Comparison of ENCODE assay signal across 16 mouse cellular contexts in the genomic region with DNA sequence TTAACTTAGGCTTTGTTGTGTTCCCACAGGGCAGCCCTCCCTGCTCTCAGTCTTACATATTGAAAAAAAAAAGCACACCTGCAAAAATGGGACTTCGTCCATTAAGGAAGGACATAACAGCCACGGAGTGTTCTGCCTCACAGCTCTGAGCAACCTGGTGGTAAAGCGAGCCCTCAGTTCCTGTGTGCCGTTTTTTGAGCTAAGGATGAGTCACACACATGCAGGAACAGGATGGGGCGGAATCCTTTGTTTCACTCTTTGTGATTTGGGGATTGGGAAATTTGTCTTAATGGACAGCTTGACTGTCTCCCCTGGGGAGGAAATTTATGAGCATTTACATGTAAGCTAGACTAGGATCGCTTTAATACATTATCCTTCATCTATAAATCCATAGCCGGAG.
DNase-seq lines count a peak whose midpoint lies in the region; ATAC-seq and TF ChIP-seq lines count a peak whose summit lies in the region.
"Had no signal": no experiment of that assay in that cellular context is flagged by ENCODE, and none has a peak within 500 bp of the region (broad histone marks: within the 10 kb centered on the region; RNA-seq: fewer than 3 reads in every experiment).

No protein-coding gene starts in this region.

- no peak overlapping the region for H3K4me2 ChIP-seq in midbrain, embryonic 11.5 days
- no peak overlapping the region for H3K4me2 ChIP-seq in embryonic facial prominence, embryonic 14.5 days (ENCODE audit: low read depth, low read length)
- peak overlapping the region; percentile 41 for H3K4me2 ChIP-seq in myocyte (ENCODE audit: low read depth)
- no peak overlapping the region for H3K4me2 ChIP-seq in heart, embryonic 11.5 days
- H3K4me2 ChIP-seq: embryonic facial prominence, embryonic 15.5 days; liver, embryonic 13.5 days had no signal

- TF ChIP-seq POLR2A in myocyte (IDR thresholded peaks at IDR 0.05; ENCODE audit: insufficient read length, low read depth): no peak

- H3K27ac ChIP-seq in midbrain, embryonic 11.5 days (ENCODE audit: low read depth, low read length): no peak overlapping the region
- H3K27ac ChIP-seq in midbrain, embryonic 10.5 days (replicated peaks): no peak overlapping the region; the same call in 1 of the 2 replicates
- H3K27ac ChIP-seq in embryonic facial prominence, embryonic 14.5 days (replicated peaks; ENCODE audit: low read depth, low read length): peak overlapping the region; percentile 28; the same call in 1 of the 2 replicates
- no peak overlapping the region for H3K27ac ChIP-seq in heart, embryonic 11.5 days (ENCODE audit: low read depth, low read length)
- H3K27ac ChIP-seq: embryonic facial prominence, embryonic 15.5 days; heart, adult 2 months; liver, embryonic 13.5 days had no signal

- no peak for ATAC-seq in midbrain, embryonic 11.5 days (ENCODE audit: low FRiP score)
- peak; percentile 79 for ATAC-seq in embryonic facial prominence, embryonic 14.5 days (ENCODE audit: low read depth)
- ATAC-seq in heart, embryonic 11.5 days (replicated peaks; ENCODE audit: insufficient number of reproducible peaks, low FRiP score, low TSS enrichment): no peak
- ATAC-seq: forebrain, postnatal 0 days; midbrain, embryonic 16.5 days had no signal

- H3ac ChIP-seq in myocyte (ENCODE audit: control insufficient read depth, insufficient read length): no peak overlapping the region

- H3K36me3 ChIP-seq in midbrain, embryonic 11.5 days (ENCODE audit: control insufficient read depth, insufficient read depth, low read length): no peaks in the 10 kb centered on the region
- no peaks in the 10 kb centered on the region for H3K36me3 ChIP-seq in midbrain, embryonic 10.5 days
- no peaks in the 10 kb centered on the region for H3K36me3 ChIP-seq in embryonic facial prominence, embryonic 14.5 days (ENCODE audit: control insufficient read depth, insufficient read depth, low read length)
- H3K36me3 ChIP-seq in myocyte (ENCODE audit: control insufficient read depth, insufficient read depth): no peaks in the 10 kb centered on the region
- no peaks in the 10 kb centered on the region for H3K36me3 ChIP-seq in heart, embryonic 11.5 days (ENCODE audit: control insufficient read depth, insufficient read depth, low read length)
- H3K36me3 ChIP-seq: embryonic facial prominence, embryonic 15.5 days; liver, embryonic 13.5 days had no signal

- WGBS in midbrain, embryonic 11.5 days: 75% methylated on average over 7 of the region's 7 CpGs
- 74% methylated on average over 7 of the region's 7 CpGs for WGBS in midbrain, embryonic 10.5 days
- WGBS in embryonic facial prominence, embryonic 14.5 days: 47% methylated on average over 7 of the region's 7 CpGs
- 60% methylated on average over 7 of the region's 7 CpGs for WGBS in heart, embryonic 11.5 days (ENCODE audit: insufficient replicate concordance)

- H3K9me3 ChIP-seq in midbrain, embryonic 11.5 days (ENCODE audit: control insufficient read depth, low read length): no peaks in the 10 kb centered on the region
- H3K9me3 ChIP-seq in midbrain, embryonic 10.5 days (replicated peaks): no peaks in the 10 kb centered on the region
- H3K9me3 ChIP-seq in embryonic facial prominence, embryonic 14.5 days (ENCODE audit: control insufficient read depth, low read length): no peaks in the 10 kb centered on the region
- no peaks in the 10 kb centered on the region for H3K9me3 ChIP-seq in heart, embryonic 11.5 days (replicated peaks; ENCODE audit: control insufficient read depth, low read length)
- H3K9me3 ChIP-seq: embryonic facial prominence, embryonic 15.5 days; liver, embryonic 13.5 days had no signal

- no peaks in the 10 kb centered on the region for H3K27me3 ChIP-seq in midbrain, embryonic 11.5 days (ENCODE audit: control insufficient read depth, insufficient read depth, low read length)
- no peaks in the 10 kb centered on the region for H3K27me3 ChIP-seq in midbrain, embryonic 10.5 days (ENCODE audit: low read depth, poor library complexity, severe bottlenecking)
- H3K27me3 ChIP-seq in embryonic facial prominence, embryonic 14.5 days (replicated peaks; ENCODE audit: control insufficient read depth, insufficient read depth, low read length): no peaks in the 10 kb centered on the region
- H3K27me3 ChIP-seq in myocyte (ENCODE audit: control insufficient read depth, insufficient read depth, insufficient read length): no peaks in the 10 kb centered on the region
- H3K27me3 ChIP-seq in heart, embryonic 11.5 days (ENCODE audit: control insufficient read depth, insufficient read depth, low read length): no peaks in the 10 kb centered on the region
- H3K27me3 ChIP-seq: embryonic facial prominence, embryonic 15.5 days; liver, embryonic 13.5 days had no signal

- no peak overlapping the region for H3K9ac ChIP-seq in midbrain, embryonic 11.5 days (ENCODE audit: low read length)
- no peak overlapping the region for H3K9ac ChIP-seq in embryonic facial prominence, embryonic 14.5 days (ENCODE audit: low read depth, low read length)
- H3K9ac ChIP-seq in heart, embryonic 11.5 days (ENCODE audit: low read depth, low read length): no peak overlapping the region
- H3K9ac ChIP-seq: embryonic facial prominence, embryonic 15.5 days; forebrain, postnatal 0 days; liver, embryonic 13.5 days had no signal

- DNase-seq in midbrain, embryonic 11.5 days (ENCODE audit: low spot score, missing footprints): peak; percentile 67
- no peak for DNase-seq in midbrain, embryonic 10.5 days (ENCODE audit: low spot score)
- DNase-seq in MN1 (ENCODE audit: low spot score): peak; percentile 73
- DNase-seq in embryonic facial prominence, embryonic 14.5 days (ENCODE audit: low spot score): peak; percentile 82
- no peak for DNase-seq in embryo, embryonic 11 days
- DNase-seq: cerebellum, postnatal 10 days; forebrain, postnatal 0 days; heart, adult 2 months; kidney, postnatal 14 days; layer of hippocampus, postnatal 36 days; liver, embryonic 13.5 days; lung, postnatal 14 days had no signal

- no peak overlapping the region for H3K4me3 ChIP-seq in midbrain, embryonic 11.5 days (ENCODE audit: low read depth, low read length)
- H3K4me3 ChIP-seq in midbrain, embryonic 10.5 days: no peak overlapping the region
- H3K4me3 ChIP-seq in embryonic facial prominence, embryonic 14.5 days (ENCODE audit: low read depth, low read length): no peak overlapping the region
- no peak overlapping the region for H3K4me3 ChIP-seq in myocyte
- H3K4me3 ChIP-seq in heart, embryonic 11.5 days (ENCODE audit: low read depth, low read length): no peak overlapping the region
- H3K4me3 ChIP-seq: embryonic facial prominence, embryonic 15.5 days; heart, adult 2 months; liver, embryonic 13.5 days had no signal

- no peaks in the 10 kb centered on the region for H3K79me2 ChIP-seq in myocyte (ENCODE audit: control insufficient read depth, insufficient read depth)

- H3K4me1 ChIP-seq in midbrain, embryonic 11.5 days (ENCODE audit: control insufficient read depth, insufficient read depth, low read length): peaks cover 6% of the 10 kb centered on the region; the same call in 1 of the 2 replicates
- H3K4me1 ChIP-seq in midbrain, embryonic 10.5 days: peaks cover 18% of the 10 kb centered on the region
- peaks cover 15% of the 10 kb centered on the region for H3K4me1 ChIP-seq in embryonic facial prominence, embryonic 14.5 days (ENCODE audit: control insufficient read depth, insufficient read depth, low read length)
- peaks cover 4% of the 10 kb centered on the region; the same call in 1 of the 2 replicates for H3K4me1 ChIP-seq in heart, embryonic 11.5 days (ENCODE audit: control insufficient read depth, insufficient read depth, low read length)

TF ChIP-seq in myocyte, 11 proteins besides CTCF, POLR2A, EP300 and RAD21:
- TF ChIP-seq TCF3 (IDR thresholded peaks at IDR 0.05; ENCODE audit: insufficient read length, low read depth) (no peak), REST (IDR thresholded peaks at IDR 0.05; ENCODE audit: insufficient read depth, insufficient read length) (no peak), E2F4 (IDR thresholded peaks at IDR 0.05; ENCODE audit: insufficient read depth) (no peak), MAX (IDR thresholded peaks at IDR 0.05; ENCODE audit: low read depth) (no peak), CEBPB (IDR thresholded peaks at IDR 0.05; ENCODE audit: insufficient read depth, poor library complexity, severe bottlenecking) (no peak), MYOG (IDR thresholded peaks at IDR 0.05; ENCODE audit: control insufficient read depth in 1 of 3, insufficient read depth in 1 of 3, insufficient read length in 2 of 3, low read depth in 2 of 3) (no peak), MYOD1 (IDR thresholded peaks at IDR 0.05; ENCODE audit: control insufficient read depth in 1 of 3, insufficient read length in 2 of 3, low read depth in 2 of 3) (no peak), USF1 (IDR thresholded peaks at IDR 0.05; ENCODE audit: low read depth) (no peak), TCF12 (IDR thresholded peaks at IDR 0.05; ENCODE audit: insufficient read depth, poor library complexity, severe bottlenecking) (no peak)

Comparison
In these comparisons a context has a peak if more than half of its experiments do, and no peak if none do; other contexts are left out.
1. DNase-seq: peak in midbrain, embryonic 11.5 days (single experiment), MN1 (single experiment) and embryonic facial prominence, embryonic 14.5 days (single experiment); none in midbrain, embryonic 10.5 days (single experiment) and embryo, embryonic 11 days (single experiment).